Comparison of ENCODE assay signal across 22 mouse cellular contexts in genomic region chr10:128598476-128598875, GRCm38 (mm10). TPM values are rescaled to one million over a fixed set of nuclear protein-coding genes. Genes with fewer than 3 reads are reported as not detected.
A peak's percentile ranks its signal among the peaks of the same experiment; 100 is the strongest.
DNase-seq lines count a peak whose midpoint lies in the region; ATAC-seq and TF ChIP-seq lines count a peak whose summit lies in the region.
"Had no signal": no experiment of that assay in that cellular context is flagged by ENCODE, and none has a peak within 500 bp of the region (broad histone marks: within the 10 kb centered on the region; RNA-seq: fewer than 3 reads in every experiment).

No protein-coding gene starts in this region.

- H3K27ac ChIP-seq in kidney, embryonic 16.5 days (ENCODE audit: low read length): no peak overlapping the region
- peak overlapping the region; percentile 73 for H3K27ac ChIP-seq in liver, adult 2 months (replicated peaks; ENCODE audit: insufficient read depth, low read depth, low read length)
- H3K27ac ChIP-seq in liver, embryonic 11.5 days (ENCODE audit: low read depth, low read length): no peak overlapping the region
- H3K27ac ChIP-seq in liver, postnatal 0 days (ENCODE audit: low read depth): peak overlapping the region; percentile 16; the same call in 1 of the 2 replicates
- H3K27ac ChIP-seq in liver, embryonic 12.5 days: no peak overlapping the region
- H3K27ac ChIP-seq in small intestine, adult 2 months (ENCODE audit: insufficient read depth, low read depth, low read length): peak overlapping the region; percentile 94

- no peak for DNase-seq in kidney, adult 9 months
- peak; percentile 100 for DNase-seq in liver, adult 2 months (ENCODE audit: extremely low read depth, low read depth, low spot score)
- DNase-seq in liver, embryonic 11.5 days (ENCODE audit: low spot score): no peak
- no peak for DNase-seq in liver, postnatal 0 days
- DNase-seq in embryo, embryonic 10.5 days (ENCODE audit: low spot score): no peak
- DNase-seq: adrenal gland, adult 2 months; adrenal gland, adult 8-10 months; adrenal gland, postnatal 10 days; adrenal gland, postnatal 14 days; adrenal gland, postnatal 25 days; adrenal gland, postnatal 36 days; B cell, adult 2 months; cerebellum, adult 11 months; cerebellum, adult 11-12 months had no signal

- no peaks in the 10 kb centered on the region for H3K9me3 ChIP-seq in kidney, embryonic 16.5 days (ENCODE audit: low read length)
- no peaks in the 10 kb centered on the region for H3K9me3 ChIP-seq in liver, embryonic 11.5 days (ENCODE audit: control insufficient read depth, low read length)
- no peaks in the 10 kb centered on the region for H3K9me3 ChIP-seq in liver, postnatal 0 days (ENCODE audit: low read length)
- H3K9me3 ChIP-seq in liver, embryonic 12.5 days (replicated peaks): no peaks in the 10 kb centered on the region
- H3K9me3 ChIP-seq: G1E had no signal

- no peak for ATAC-seq in kidney, embryonic 16.5 days (ENCODE audit: low FRiP score, low TSS enrichment)
- ATAC-seq in liver, embryonic 11.5 days (replicated peaks; ENCODE audit: low FRiP score): no peak
- peak; percentile 75 for ATAC-seq in liver, postnatal 0 days
- ATAC-seq in liver, embryonic 12.5 days: no peak
- ATAC-seq: activated CD4-positive, CD25-positive, alpha-beta regulatory T cell, adult 4 months; CD4-positive, CD25-positive, alpha-beta regulatory T cell, adult 4 months; Patski had no signal

- WGBS in kidney, embryonic 16.5 days: 13% methylated on average over 2 of the region's 2 CpGs
- WGBS in liver, adult 2 months: 15% methylated on average over 2 of the region's 2 CpGs
- 60% methylated on average over 2 of the region's 2 CpGs for WGBS in liver, embryonic 11.5 days
- WGBS in liver, postnatal 0 days (ENCODE audit: insufficient replicate concordance): 33% methylated on average over 2 of the region's 2 CpGs
- WGBS in liver, embryonic 12.5 days (ENCODE audit: insufficient replicate concordance): 57% methylated on average over 2 of the region's 2 CpGs
- WGBS in small intestine, adult 2 months: 11% methylated on average over 2 of the region's 2 CpGs

- H3K4me3 ChIP-seq in kidney, embryonic 16.5 days (ENCODE audit: low read length): no peak overlapping the region
- H3K4me3 ChIP-seq in liver, adult 2 months (ENCODE audit: insufficient read depth, low read depth, low read length): no peak overlapping the region
- no peak overlapping the region for H3K4me3 ChIP-seq in liver, embryonic 11.5 days (ENCODE audit: low read depth, low read length)
- H3K4me3 ChIP-seq in liver, postnatal 0 days (ENCODE audit: low read depth, low read length): no peak overlapping the region
- H3K4me3 ChIP-seq in liver, embryonic 12.5 days: no peak overlapping the region
- H3K4me3 ChIP-seq in small intestine, adult 2 months (ENCODE audit: low read depth, low read length): no peak overlapping the region

- H3K9ac ChIP-seq in kidney, embryonic 16.5 days (replicated peaks; ENCODE audit: low read length): 0 out of 2 replicates have a peak overlapping the region, but pooled peaks have one; percentile 4
- no peak overlapping the region for H3K9ac ChIP-seq in liver, adult 2 months (ENCODE audit: low read depth, low read length)
- H3K9ac ChIP-seq in liver, embryonic 11.5 days (ENCODE audit: low read depth, low read length): no peak overlapping the region
- H3K9ac ChIP-seq in liver, postnatal 0 days (replicated peaks): no peak overlapping the region
- H3K9ac ChIP-seq in liver, embryonic 12.5 days: no peak overlapping the region

- H3K4me1 ChIP-seq in kidney, embryonic 16.5 days (ENCODE audit: insufficient read depth, low read length): no peaks in the 10 kb centered on the region
- peaks cover 21% of the 10 kb centered on the region for H3K4me1 ChIP-seq in liver, adult 2 months (ENCODE audit: control insufficient read depth, insufficient read depth, low read length)
- H3K4me1 ChIP-seq in liver, embryonic 11.5 days (replicated peaks; ENCODE audit: control insufficient read depth, insufficient read depth, low read length): no peaks in the 10 kb centered on the region
- H3K4me1 ChIP-seq in liver, postnatal 0 days (ENCODE audit: insufficient read depth): peaks cover 5% of the 10 kb centered on the region; the same call in 1 of the 2 replicates
- 0 out of 2 replicates have a peak, but pooled peaks cover 3% of the 10 kb centered on the region for H3K4me1 ChIP-seq in liver, embryonic 12.5 days
- H3K4me1 ChIP-seq in small intestine, adult 2 months (ENCODE audit: control insufficient read depth, insufficient read depth, insufficient read length, low read length): peaks cover 25% of the 10 kb centered on the region; the same call in 1 of the 2 replicates

- no peaks in the 10 kb centered on the region for H3K79me2 ChIP-seq in liver, adult 2 months (ENCODE audit: control insufficient read depth, insufficient read depth, low read length)

- no peak overlapping the region for H3K4me2 ChIP-seq in kidney, embryonic 16.5 days (replicated peaks; ENCODE audit: low read depth, low read length)
- no peak overlapping the region for H3K4me2 ChIP-seq in liver, embryonic 11.5 days
- H3K4me2 ChIP-seq in liver, postnatal 0 days (ENCODE audit: low read depth, low read length): no peak overlapping the region
- H3K4me2 ChIP-seq in liver, embryonic 12.5 days: no peak overlapping the region

- TF ChIP-seq EP300 in liver, postnatal 0 days (IDR thresholded peaks at IDR 0.05; ENCODE audit: low read depth): peak; percentile 66

- no peaks in the 10 kb centered on the region for H3K27me3 ChIP-seq in kidney, embryonic 16.5 days (ENCODE audit: insufficient read depth, low read length)
- H3K27me3 ChIP-seq in liver, adult 2 months (ENCODE audit: control insufficient read depth, insufficient read depth, low read length): no peaks in the 10 kb centered on the region
- no peaks in the 10 kb centered on the region for H3K27me3 ChIP-seq in liver, embryonic 11.5 days (replicated peaks; ENCODE audit: control insufficient read depth, insufficient read depth, low read length)
- H3K27me3 ChIP-seq in liver, postnatal 0 days (ENCODE audit: insufficient read depth, low read length): no peaks in the 10 kb centered on the region
- peaks cover 22% of the 10 kb centered on the region; the same call in 1 of the 2 replicates for H3K27me3 ChIP-seq in liver, embryonic 12.5 days (replicated peaks)
- no peaks in the 10 kb centered on the region for H3K27me3 ChIP-seq in small intestine, adult 2 months (ENCODE audit: control insufficient read depth, insufficient read depth, low read length)

- TF ChIP-seq POLR2A in liver, adult 2 months (IDR thresholded peaks at IDR 0.05; ENCODE audit: extremely low read depth, insufficient read depth, low read length): no peak
- no peak for TF ChIP-seq POLR2A in small intestine, adult 2 months (IDR thresholded peaks at IDR 0.05; ENCODE audit: low read depth, low read length)

- no peaks in the 10 kb centered on the region for H3K36me3 ChIP-seq in kidney, embryonic 16.5 days (ENCODE audit: insufficient read depth, low read length)
- no peaks in the 10 kb centered on the region for H3K36me3 ChIP-seq in liver, adult 2 months (ENCODE audit: control insufficient read depth, insufficient read depth, low read length)
- H3K36me3 ChIP-seq in liver, embryonic 11.5 days (ENCODE audit: control insufficient read depth, insufficient read depth, low read length): no peaks in the 10 kb centered on the region
- no peaks in the 10 kb centered on the region for H3K36me3 ChIP-seq in liver, postnatal 0 days (replicated peaks; ENCODE audit: insufficient read depth, low read length)
- no peaks in the 10 kb centered on the region for H3K36me3 ChIP-seq in liver, embryonic 12.5 days
- H3K36me3 ChIP-seq in small intestine, adult 2 months (ENCODE audit: control insufficient read depth, insufficient read depth, low read length): no peaks in the 10 kb centered on the region
- H3K36me3 ChIP-seq: G1E had no signal

- TF ChIP-seq CTCF in liver, adult 2 months (IDR thresholded peaks at IDR 0.05; ENCODE audit: low read depth, low read length): no peak
- TF ChIP-seq CTCF in liver, postnatal 0 days (IDR thresholded peaks at IDR 0.05; ENCODE audit: low read depth): no peak
- TF ChIP-seq CTCF in small intestine, adult 2 months (IDR thresholded peaks at IDR 0.05; ENCODE audit: extremely low read depth, insufficient read length, insufficient replicate concordance, low read depth, low read length): no peak

RNA-seq across cellular contexts. Expression of gene Erbb3, which starts 9.0 kb away (rescaled TPM):
- 11.5 and 12.8 TPM in 2 replicates for polyA plus RNA-seq in kidney, embryonic 16.5 days (2015; fragmentation: Nextera tagmentation; extraction: Ambion mirVana)
- 92.9 and 115 TPM in 2 replicates for total RNA-seq in liver, adult 2 months (2014; rRNA removed)
- 37.4 and 37.9 TPM in 2 replicates for polyA plus RNA-seq in liver, adult 2 months (2012; rRNA removed)
- 3.0 and 3.7 TPM in 2 replicates for polyA plus RNA-seq in liver, embryonic 11.5 days (2014; fragmentation: Nextera tagmentation; extraction: Ambion mirVana)
- 7.3 and 7.8 TPM in 2 replicates for polyA plus RNA-seq in liver, postnatal 0 days (2015; fragmentation: Nextera tagmentation; extraction: Ambion mirVana)
- polyA plus RNA-seq in liver, embryonic 12.5 days (2016; fragmentation: Nextera tagmentation; extraction: Ambion mirVana): 1.8 TPM in 2 replicates
- polyA plus RNA-seq in small intestine, adult 2 months (2012; rRNA removed): 32.3 and 127 TPM in 2 replicates

RNA-seq across cellular contexts. Expression of gene Rps26, which starts 28.1 kb away (rescaled TPM):
- 628 and 640 TPM in 2 replicates for polyA plus RNA-seq in kidney, embryonic 16.5 days (2015; fragmentation: Nextera tagmentation; extraction: Ambion mirVana)
- 234 and 279 TPM in 2 replicates for total RNA-seq in liver, adult 2 months (2014; rRNA removed)
- polyA plus RNA-seq in liver, adult 2 months (2012; rRNA removed): 425 and 439 TPM in 2 replicates
- polyA plus RNA-seq in liver, embryonic 11.5 days (2014; fragmentation: Nextera tagmentation; extraction: Ambion mirVana): 848 and 955 TPM in 2 replicates
- 469 and 517 TPM in 2 replicates for polyA plus RNA-seq in liver, postnatal 0 days (2015; fragmentation: Nextera tagmentation; extraction: Ambion mirVana)
- 555 and 561 TPM in 2 replicates for polyA plus RNA-seq in liver, embryonic 12.5 days (2016; fragmentation: Nextera tagmentation; extraction: Ambion mirVana)
- 439 and 930 TPM in 2 replicates for polyA plus RNA-seq in small intestine, adult 2 months (2012; rRNA removed)

RNA-seq across cellular contexts. Expression of gene Pa2g4, which starts 32.7 kb away (rescaled TPM):
- polyA plus RNA-seq in kidney, embryonic 16.5 days (2015; fragmentation: Nextera tagmentation; extraction: Ambion mirVana): 200 and 203 TPM in 2 replicates
- 24.7 and 30.0 TPM in 2 replicates for total RNA-seq in liver, adult 2 months (2014; rRNA removed)
- polyA plus RNA-seq in liver, adult 2 months (2012; rRNA removed): 17.6 and 17.8 TPM in 2 replicates
- polyA plus RNA-seq in liver, embryonic 11.5 days (2014; fragmentation: Nextera tagmentation; extraction: Ambion mirVana): 384 and 397 TPM in 2 replicates
- polyA plus RNA-seq in liver, postnatal 0 days (2015; fragmentation: Nextera tagmentation; extraction: Ambion mirVana): 81.9 and 85.1 TPM in 2 replicates
- 233 and 242 TPM in 2 replicates for polyA plus RNA-seq in liver, embryonic 12.5 days (2016; fragmentation: Nextera tagmentation; extraction: Ambion mirVana)
- 3.2 and 6.9 TPM in 2 replicates for polyA plus RNA-seq in small intestine, adult 2 months (2012; rRNA removed)

RNA-seq across cellular contexts. Expression of gene Ikzf4, which starts 47.3 kb away (rescaled TPM):
- polyA plus RNA-seq in kidney, embryonic 16.5 days (2015; fragmentation: Nextera tagmentation; extraction: Ambion mirVana): 1.4 and 2.0 TPM in 2 replicates
- total RNA-seq in liver, adult 2 months (2014; rRNA removed): 0.09 and 0.13 TPM in 2 replicates
- 0.60 and 0.80 TPM in 2 replicates for polyA plus RNA-seq in liver, adult 2 months (2012; rRNA removed)
- 0.96 and 1.3 TPM in 2 replicates for polyA plus RNA-seq in liver, embryonic 11.5 days (2014; fragmentation: Nextera tagmentation; extraction: Ambion mirVana)
- 0.18 and 0.40 TPM in 2 replicates for polyA plus RNA-seq in liver, postnatal 0 days (2015; fragmentation: Nextera tagmentation; extraction: Ambion mirVana)
- polyA plus RNA-seq in liver, embryonic 12.5 days (2016; fragmentation: Nextera tagmentation; extraction: Ambion mirVana): 0.41 and 0.42 TPM in 2 replicates
- polyA plus RNA-seq in small intestine, adult 2 months (2012; rRNA removed): 0.65 and 0.95 TPM in 2 replicates
- total RNA-seq: MEL had no signal

RNA-seq across cellular contexts. Expression of gene Rpl41, which starts 49.4 kb away (rescaled TPM):
- polyA plus RNA-seq in kidney, embryonic 16.5 days (2015; fragmentation: Nextera tagmentation; extraction: Ambion mirVana): 3,659 and 3,733 TPM in 2 replicates
- 921 and 1,015 TPM in 2 replicates for total RNA-seq in liver, adult 2 months (2014; rRNA removed)
- 794 TPM in 2 replicates for polyA plus RNA-seq in liver, adult 2 months (2012; rRNA removed)
- 3,476 and 3,859 TPM in 2 replicates for polyA plus RNA-seq in liver, embryonic 11.5 days (2014; fragmentation: Nextera tagmentation; extraction: Ambion mirVana)
- polyA plus RNA-seq in liver, postnatal 0 days (2015; fragmentation: Nextera tagmentation; extraction: Ambion mirVana): 2,058 and 2,065 TPM in 2 replicates
- 2,924 and 3,037 TPM in 2 replicates for polyA plus RNA-seq in liver, embryonic 12.5 days (2016; fragmentation: Nextera tagmentation; extraction: Ambion mirVana)
- polyA plus RNA-seq in small intestine, adult 2 months (2012; rRNA removed): 1,613 and 1,655 TPM in 2 replicates

Comparison
In these comparisons a context has a peak if more than half of its experiments do, and no peak if none do; other contexts are left out.
1. H3K27ac ChIP-seq: peak in liver, adult 2 months (single experiment), liver, postnatal 0 days (single experiment) and small intestine, adult 2 months (single experiment); none in kidney, embryonic 16.5 days (single experiment), liver, embryonic 11.5 days (single experiment) and liver, embryonic 12.5 days (single experiment).